ENCODE assay signal across 9 mouse cellular contexts in the genomic region with DNA sequence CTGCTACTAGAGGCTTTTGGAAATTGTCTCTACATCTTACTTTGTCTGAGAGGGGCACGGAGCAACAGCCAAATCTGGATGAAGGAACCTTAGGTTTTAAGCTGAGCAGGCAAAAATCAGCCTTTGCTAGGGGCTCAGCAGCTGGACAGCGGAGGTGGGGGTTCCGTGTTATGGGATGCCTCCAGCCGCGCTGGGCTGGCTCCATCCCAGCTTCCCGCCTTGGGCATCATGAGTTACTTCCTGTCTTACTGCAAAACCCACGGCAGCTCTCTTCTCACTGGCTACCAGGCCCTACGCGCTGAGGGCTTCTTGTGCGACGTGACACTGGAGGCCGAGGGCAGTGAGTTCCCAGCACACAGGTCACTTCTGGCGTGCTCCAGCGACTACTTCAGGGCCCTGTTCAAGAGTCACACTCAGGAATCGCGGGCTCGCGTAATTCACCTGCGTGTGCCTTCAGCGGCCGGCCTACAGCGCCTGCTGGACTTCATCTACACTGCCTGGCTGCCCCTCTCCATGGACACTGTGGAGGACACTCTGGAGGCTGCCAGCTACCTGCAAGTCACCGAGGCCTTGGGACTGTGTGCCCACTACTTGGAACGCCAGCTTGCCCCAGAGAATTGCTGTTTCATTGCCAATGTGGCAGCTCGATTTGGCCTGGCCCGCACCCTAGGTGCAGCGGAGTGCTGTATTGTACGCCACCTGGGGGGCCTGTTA. TPM values are rescaled to one million over a fixed set of nuclear protein-coding genes. Genes with fewer than 3 reads are reported as not detected.
A peak's percentile ranks its signal among the peaks of the same experiment; 100 is the strongest.
DNase-seq lines count a peak whose midpoint lies in the region; ATAC-seq and TF ChIP-seq lines count a peak whose summit lies in the region.
"Had no signal": no experiment of that assay in that cellular context is flagged by ENCODE, and none has a peak within 500 bp of the region (broad histone marks: within the 10 kb centered on the region; RNA-seq: fewer than 3 reads in every experiment).

A gene (plus strand): TSS at position 229 of the 714 bp plus-strand sequence.

- no peak within 1 kb of the TSS for H3K4me3 ChIP-seq in heart, adult 2 months
- H3K4me3 ChIP-seq in brown adipose tissue, adult 24 weeks (ENCODE audit: insufficient read depth, low read depth, low read length), result peak within 1 kb of the TSS; percentile 31
- H3K4me3 ChIP-seq in forebrain, embryonic 15.5 days, result peak within 1 kb of the TSS; percentile 25
- H3K4me3 ChIP-seq in intestine, embryonic 15.5 days (replicated peaks), result peak within 1 kb of the TSS; percentile 19; the same call in 1 of the 2 replicates
- H3K4me3 ChIP-seq in neural tube, embryonic 11.5 days (ENCODE audit: low read depth, low read length), result peak within 1 kb of the TSS; percentile 18; the same call in 1 of the 2 replicates

- peak; percentile 60 for ATAC-seq in forebrain, embryonic 15.5 days (replicated peaks)
- ATAC-seq in intestine, embryonic 15.5 days, result peak; percentile 43; the same call in 1 of the 2 replicates
- peak; percentile 25; the same call in 1 of the 2 replicates for ATAC-seq in neural tube, embryonic 11.5 days (ENCODE audit: insufficient read depth, low FRiP score, low TSS enrichment)

- H3K9me3 ChIP-seq in forebrain, embryonic 15.5 days, result no peaks in the 10 kb centered on the region
- H3K9me3 ChIP-seq in intestine, embryonic 15.5 days, result no peaks in the 10 kb centered on the region
- H3K9me3 ChIP-seq in neural tube, embryonic 11.5 days (ENCODE audit: control insufficient read depth, low read length), result no peaks in the 10 kb centered on the region

- no peaks in the 10 kb centered on the region for H3K27me3 ChIP-seq in heart, adult 2 months (ENCODE audit: control insufficient read depth, insufficient read depth, low read length)
- no peaks in the 10 kb centered on the region for H3K27me3 ChIP-seq in forebrain, embryonic 15.5 days
- peaks cover 5% of the 10 kb centered on the region; the same call in 1 of the 2 replicates for H3K27me3 ChIP-seq in intestine, embryonic 15.5 days (replicated peaks)
- H3K27me3 ChIP-seq in neural tube, embryonic 11.5 days (ENCODE audit: control insufficient read depth, insufficient read depth, low read length), result no peaks in the 10 kb centered on the region

- peak in 1 of 2 experiments; percentile 18 for DNase-seq in heart, adult 2 months
- no peak for DNase-seq in heart, postnatal 36 days
- peak; percentile 20 for DNase-seq in neural tube, embryonic 11.5 days (ENCODE audit: low spot score)
- no peak for DNase-seq in frontal cortex, postnatal 25 days (ENCODE audit: low spot score in 2 of 2)
- no peak for DNase-seq in c-Kit-positive CD71-positive TER-119-positive erythroid progenitor cells, embryonic 14.5 days (ENCODE audit: low spot score)

- H3K27ac ChIP-seq in heart, adult 2 months, result peak within 1 kb of the TSS; percentile 47
- no peak within 1 kb of the TSS for H3K27ac ChIP-seq in brown adipose tissue, adult 24 weeks (replicated peaks; ENCODE audit: low read depth, low read length)
- H3K27ac ChIP-seq in forebrain, embryonic 15.5 days (replicated peaks), result no peak within 1 kb of the TSS
- no peak within 1 kb of the TSS for H3K27ac ChIP-seq in intestine, embryonic 15.5 days
- no peak within 1 kb of the TSS for H3K27ac ChIP-seq in neural tube, embryonic 11.5 days (ENCODE audit: low read depth, low read length)

- 0 out of 2 replicates have a peak within 1 kb of the TSS, but pooled peaks have one; percentile 19 for H3K9ac ChIP-seq in heart, adult 2 months (ENCODE audit: low read depth, low read length)
- no peak within 1 kb of the TSS for H3K9ac ChIP-seq in forebrain, embryonic 15.5 days (replicated peaks)
- H3K9ac ChIP-seq in intestine, embryonic 15.5 days, result no peak within 1 kb of the TSS
- no peak within 1 kb of the TSS for H3K9ac ChIP-seq in neural tube, embryonic 11.5 days (ENCODE audit: low read length)

- no peak for TF ChIP-seq CTCF in heart, adult 2 months (IDR thresholded peaks at IDR 0.05)

- H3K36me3 ChIP-seq in heart, adult 2 months (ENCODE audit: control insufficient read depth, insufficient read depth, low read length), result no peaks in the 10 kb centered on the region
- H3K36me3 ChIP-seq in forebrain, embryonic 15.5 days, result no peaks in the 10 kb centered on the region
- H3K36me3 ChIP-seq in intestine, embryonic 15.5 days, result no peaks in the 10 kb centered on the region
- H3K36me3 ChIP-seq in neural tube, embryonic 11.5 days (ENCODE audit: control insufficient read depth, insufficient read depth, low read length), result no peaks in the 10 kb centered on the region

- WGBS in heart, adult 2 months, result 46% methylated on average over 28 of the region's 28 CpGs
- WGBS in forebrain, embryonic 15.5 days, result 42% methylated on average over 28 of the region's 28 CpGs
- 46% methylated on average over 28 of the region's 28 CpGs for WGBS in intestine, embryonic 15.5 days
- WGBS in neural tube, embryonic 11.5 days, result 35% methylated on average over 28 of the region's 28 CpGs

- no peak for TF ChIP-seq EP300 in heart, adult 2 months (IDR thresholded peaks at IDR 0.05; ENCODE audit: insufficient read depth, low read depth, low read length)

- H3K4me2 ChIP-seq in forebrain, embryonic 15.5 days (replicated peaks), result peak within 1 kb of the TSS; percentile 46
- peak within 1 kb of the TSS; percentile 62 for H3K4me2 ChIP-seq in intestine, embryonic 15.5 days (replicated peaks)
- H3K4me2 ChIP-seq in neural tube, embryonic 11.5 days (ENCODE audit: low read depth), result peak within 1 kb of the TSS; percentile 51

- intact Hi-C loops in heart, adult 2 months (cut with DNase I), result loop anchor here (10.0 kb wide), 1 partner anchor 64 kb away; no protein-coding TSS in a partner anchor
- intact Hi-C loops in heart, postnatal 36 days (cut with DNase I), result loop anchor here (5.0 kb wide), 1 partner anchor 61 kb away; no protein-coding TSS in a partner anchor

- no peak for TF ChIP-seq POLR2A in heart, adult 2 months (IDR thresholded peaks at IDR 0.05; ENCODE audit: insufficient read depth, low read depth, low read length)

- no peaks in the 10 kb centered on the region for H3K79me2 ChIP-seq in heart, adult 2 months (replicated peaks; ENCODE audit: control insufficient read depth, insufficient read depth, low read length)

- H3K4me1 ChIP-seq in heart, adult 2 months (ENCODE audit: control insufficient read depth, insufficient read depth, low read length), result no peaks in the 10 kb centered on the region
- H3K4me1 ChIP-seq in brown adipose tissue, adult 24 weeks (ENCODE audit: control insufficient read depth, insufficient read depth, insufficient read length, low read length), result no peaks in the 10 kb centered on the region
- H3K4me1 ChIP-seq in forebrain, embryonic 15.5 days, result peaks cover 3% of the 10 kb centered on the region; the same call in 1 of the 2 replicates
- no peaks in the 10 kb centered on the region for H3K4me1 ChIP-seq in intestine, embryonic 15.5 days (replicated peaks)
- H3K4me1 ChIP-seq in neural tube, embryonic 11.5 days (ENCODE audit: control insufficient read depth, insufficient read depth, low read length), result no peaks in the 10 kb centered on the region

RNA-seq across cellular contexts. Expression of the gene that starts here (rescaled TPM):
- 10 to 100 TPM in 1 of 2 experiments, 1 to 10 TPM in 1; 4.9 to 10.7 TPM for total RNA-seq in heart, adult 2 months (2021)
- 3.6 and 3.9 TPM in 2 replicates for polyA plus RNA-seq in heart, adult 2 months (2012; rRNA removed)
- total RNA-seq in heart, postnatal 36 days (2021), result 1 to 10 TPM; 6.5 to 6.9 TPM
- polyA plus RNA-seq in brown adipose tissue, adult 24 weeks (2012; ENCODE audit: insufficient read depth, insufficient read length, missing spikeins), result not detected in 2 replicates
- polyA plus RNA-seq in forebrain, embryonic 15.5 days (2015; fragmentation: Nextera tagmentation; extraction: Ambion mirVana), result 2.5 and 2.9 TPM in 2 replicates
- 0.14 and 0.16 TPM in 2 replicates for polyA plus RNA-seq in intestine, embryonic 15.5 days (2015; fragmentation: Nextera tagmentation; extraction: Ambion mirVana)
- polyA plus RNA-seq in neural tube, embryonic 11.5 days (2014; fragmentation: Nextera tagmentation; extraction: Ambion mirVana), result 1.2 and 1.5 TPM in 2 replicates
- polyA plus RNA-seq: spleen, adult 2 months had no signal

Comparison
In these comparisons a context has a peak if more than half of its experiments do, and no peak if none do; other contexts are left out.
1. Peak in ATAC-seq, H3K4me3 ChIP-seq and H3K4me2 ChIP-seq in intestine, embryonic 15.5 days; RNA of the gene not detected or under 1 TPM.